In the genomic region with DNA sequence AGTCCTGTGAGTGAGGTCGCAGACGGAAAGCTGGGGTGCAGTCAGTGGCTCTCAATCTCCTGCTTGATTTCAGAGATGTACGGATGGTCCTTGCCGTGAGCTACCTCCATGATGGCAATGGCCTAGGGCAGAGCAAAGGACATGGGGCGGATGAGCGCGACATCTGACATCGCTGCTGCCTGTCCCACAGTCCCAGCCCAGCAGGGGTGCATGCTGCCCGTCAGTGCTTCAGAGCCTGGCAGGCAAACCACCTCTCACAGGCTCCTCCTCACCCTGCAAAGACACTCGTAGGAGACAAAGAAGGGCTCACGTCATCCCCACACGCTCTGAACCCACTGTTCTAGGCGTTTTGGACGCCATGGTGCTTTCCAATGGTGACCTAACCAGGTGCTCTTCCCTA, we compare ENCODE assay signal across 17 mouse cellular contexts. TPM values are rescaled to one million over a fixed set of nuclear protein-coding genes. Genes with fewer than 3 reads are reported as not detected.
DNase-seq lines count a peak whose midpoint lies in the region; ATAC-seq and TF ChIP-seq lines count a peak whose summit lies in the region.
"Had no signal": no experiment of that assay in that cellular context is flagged by ENCODE, and none has a peak within 500 bp of the region (broad histone marks: within the 10 kb centered on the region; RNA-seq: fewer than 3 reads in every experiment).

No protein-coding gene starts in this region.

- no peaks in the 10 kb centered on the region for H3K27me3 ChIP-seq in heart, postnatal 0 days (ENCODE audit: control insufficient read depth, insufficient read depth, low read length)
- no peaks in the 10 kb centered on the region for H3K27me3 ChIP-seq in megakaryocyte, embryonic 14.5 days (replicated peaks)
- H3K27me3 ChIP-seq: limb, embryonic 15.5 days; liver, embryonic 15.5 days; neural tube, embryonic 13.5 days had no signal

- peaks cover 20% of the 10 kb centered on the region for H3K36me3 ChIP-seq in heart, postnatal 0 days (replicated peaks; ENCODE audit: control insufficient read depth, insufficient read depth, low read length)
- H3K36me3 ChIP-seq in megakaryocyte, embryonic 14.5 days (replicated peaks; ENCODE audit: low read length): peaks cover 64% of the 10 kb centered on the region
- H3K36me3 ChIP-seq: liver, embryonic 15.5 days; midbrain, embryonic 13.5 days; neural tube, embryonic 13.5 days had no signal

- no peak overlapping the region for H3K4me3 ChIP-seq in heart, postnatal 0 days (ENCODE audit: low read depth, low read length)
- H3K4me3 ChIP-seq in megakaryocyte, embryonic 14.5 days (replicated peaks): peak overlapping the region; percentile 34
- H3K4me3 ChIP-seq: embryonic facial prominence, embryonic 10.5 days; limb, embryonic 15.5 days; liver, embryonic 15.5 days; midbrain, embryonic 13.5 days; neural tube, embryonic 13.5 days had no signal

- no peak for TF ChIP-seq CTCF in heart, postnatal 0 days (IDR thresholded peaks at IDR 0.05; ENCODE audit: low read depth)

- H3K4me2 ChIP-seq in heart, postnatal 0 days (ENCODE audit: low read depth, low read length): no peak overlapping the region
- H3K4me2 ChIP-seq: limb, embryonic 15.5 days; liver, embryonic 15.5 days; midbrain, embryonic 13.5 days; neural tube, embryonic 13.5 days had no signal

- no peak for ATAC-seq in heart, postnatal 0 days (ENCODE audit: insufficient read depth, low read depth)
- no peak for ATAC-seq in megakaryocyte, adult 5-6 weeks (ENCODE audit: poor library complexity, severe bottlenecking)
- ATAC-seq: hindbrain, postnatal 0 days; midbrain, embryonic 13.5 days had no signal

- H3K9me3 ChIP-seq in heart, postnatal 0 days (replicated peaks; ENCODE audit: control insufficient read depth, low read length): no peaks in the 10 kb centered on the region
- no peaks in the 10 kb centered on the region for H3K9me3 ChIP-seq in megakaryocyte, embryonic 14.5 days
- H3K9me3 ChIP-seq: embryonic facial prominence, embryonic 10.5 days; limb, embryonic 15.5 days; liver, embryonic 15.5 days; midbrain, embryonic 13.5 days; neural tube, embryonic 13.5 days had no signal

- TF ChIP-seq EP300 in heart, postnatal 0 days (IDR thresholded peaks at IDR 0.05; ENCODE audit: low read depth): no peak

- H3K27ac ChIP-seq in heart, postnatal 0 days (ENCODE audit: low read depth): peak overlapping the region; percentile 24; the same call in 1 of the 2 replicates
- H3K27ac ChIP-seq: hindbrain, postnatal 0 days; liver, embryonic 15.5 days; macrophage; midbrain, embryonic 13.5 days; neural tube, embryonic 13.5 days had no signal

- peaks cover 3% of the 10 kb centered on the region; the same call in 1 of the 2 replicates for H3K4me1 ChIP-seq in heart, postnatal 0 days (ENCODE audit: control insufficient read depth, insufficient read depth)
- peaks cover 14% of the 10 kb centered on the region for H3K4me1 ChIP-seq in megakaryocyte, embryonic 14.5 days

- DNase-seq in adrenal gland, postnatal 10 days: peak; percentile 27
- DNase-seq in adrenal gland, postnatal 25 days: no peak
- DNase-seq in cerebellum, postnatal 25 days: peak; percentile 32 to 51
- no peak for DNase-seq in cerebellum, adult 11-12 months
- DNase-seq in heart, postnatal 0 days (ENCODE audit: low spot score): no peak
- no peak for DNase-seq in heart, postnatal 4 days
- DNase-seq: thymus, adult 18-20 months; thymus, postnatal 4 days had no signal

- WGBS in heart, postnatal 0 days: 76% methylated on average over 14 of the region's 14 CpGs

- H3K9ac ChIP-seq in heart, postnatal 0 days (replicated peaks; ENCODE audit: low read depth, low read length): no peak overlapping the region
- H3K9ac ChIP-seq: limb, embryonic 15.5 days; liver, embryonic 15.5 days; midbrain, embryonic 13.5 days; neural tube, embryonic 13.5 days had no signal

RNA-seq across cellular contexts. Expression of gene Smyd2, which starts 41.4 kb away (rescaled TPM):
- total RNA-seq in adrenal gland, postnatal 10 days (2021): 10 to 100 TPM; 71.2 to 81.6 TPM
- 74.5 and 80.8 TPM in 2 replicates for total RNA-seq in adrenal gland, postnatal 25 days (2021)
- 218 and 234 TPM in 2 replicates for total RNA-seq in heart, postnatal 0 days (2014; rRNA removed; ENCODE audit: low replicate concordance)
- 219 and 239 TPM in 2 replicates for polyA plus RNA-seq in heart, postnatal 0 days (2015; fragmentation: Nextera tagmentation; extraction: Ambion mirVana)
- total RNA-seq in heart, postnatal 4 days (2021): 100 to 1,000 TPM; 192 to 202 TPM
- 8.2 and 15.2 TPM in 2 replicates for polyA plus RNA-seq in megakaryocyte, embryonic 14.5 days (2012; ENCODE audit: insufficient read depth, low replicate concordance)
- 16.7 and 18.6 TPM in 2 replicates for total RNA-seq in megakaryocyte, adult 5-6 weeks (2015)
- total RNA-seq in megakaryocyte, adult 5-6 weeks (2017): 19.2 and 26.3 TPM in 2 replicates

Comparison
In these comparisons a context has a peak if more than half of its experiments do, and no peak if none do; other contexts are left out.
1. DNase-seq: peak in adrenal gland, postnatal 10 days (single experiment) and cerebellum, postnatal 25 days (2 of 2); none in adrenal gland, postnatal 25 days (single experiment), cerebellum, adult 11-12 months (single experiment), heart, postnatal 0 days (single experiment) and heart, postnatal 4 days (single experiment).